Comparison of ENCODE assay signal across 24 mouse cellular contexts in genomic region chr2:154720315-154720714, GRCm38 (mm10). TPM values are rescaled to one million over a fixed set of nuclear protein-coding genes. Genes with fewer than 3 reads are reported as not detected.
"Had no signal": no experiment of that assay in that cellular context is flagged by ENCODE, and none has a peak within 500 bp of the region (broad histone marks: within the 10 kb centered on the region; RNA-seq: fewer than 3 reads in every experiment).

No protein-coding gene starts in this region.

- H3K4me2 ChIP-seq: neural tube, embryonic 13.5 days; neural tube, embryonic 15.5 days; stomach, embryonic 15.5 days had no signal

- H3K27ac ChIP-seq: neural tube, embryonic 13.5 days; neural tube, embryonic 15.5 days; stomach, embryonic 15.5 days; stomach, postnatal 0 days had no signal

- DNase-seq: retina, postnatal 1 day; right cerebral cortex, postnatal 14 days; right cerebral cortex, postnatal 25 days; right cerebral cortex, postnatal 4 days; spleen, adult 18-20 months; thymus, adult 18-20 months; thymus, adult 2 months; thymus, postnatal 14 days; thymus, postnatal 25 days; thymus, postnatal 36 days; thymus, postnatal 4 days had no signal

- H3K4me1 ChIP-seq: stomach, embryonic 15.5 days had no signal

- H3K36me3 ChIP-seq: neural tube, embryonic 13.5 days; neural tube, embryonic 15.5 days; stomach, embryonic 15.5 days had no signal

- H3K9ac ChIP-seq: neural tube, embryonic 13.5 days; neural tube, embryonic 15.5 days; stomach, embryonic 15.5 days had no signal

- H3K9me3 ChIP-seq: neural tube, embryonic 13.5 days; neural tube, embryonic 15.5 days; stomach, embryonic 15.5 days had no signal

- H3K4me3 ChIP-seq: neural tube, embryonic 13.5 days; neural tube, embryonic 15.5 days; stomach, embryonic 15.5 days had no signal

- H3K27me3 ChIP-seq: neural tube, embryonic 13.5 days; neural tube, embryonic 15.5 days; stomach, embryonic 15.5 days had no signal

RNA-seq across cellular contexts. Expression of gene Gm14214, which starts 49.5 kb away (rescaled TPM):
- total RNA-seq: neutrophil, adult 5-6 weeks had no signal
- polyA plus RNA-seq: neural tube, embryonic 13.5 days; neural tube, embryonic 14.5 days; neural tube, embryonic 15.5 days; small intestine, adult 2 months; spleen, adult 2 months; stomach, embryonic 14.5 days; stomach, embryonic 15.5 days; stomach, embryonic 16.5 days; stomach, postnatal 0 days; testis, adult 2 months; thymus, adult 2 months; thymus, postnatal 0 days; urinary bladder, adult 2 months had no signal
